Mouse (Mus musculus) ovary, adult 18-20 months (tissue): ENCODE results near the gene Gm20388.

Experiments
- DNase-seq: peaks from one replicate; pipeline ENCODE4 v3.0.0; 2022; ENCODE audit warnings: low spot score, mixed read lengths

Gene Gm20388

GRCm38 (mm10) chr8:120566681-120567080 lies 656.0 kb downstream of the Gm20388 start:
- DNase-seq: no peak

GRCm38 (mm10) chr8:120567731-120568130 lies 657.1 kb downstream of the Gm20388 start:
- no peak for DNase-seq

GRCm38 (mm10) chr8:120568164-120568798 lies 657.6 kb downstream of the Gm20388 start:
- DNase-seq: no peak

GRCm38 (mm10) chr8:120569123-120569522 lies 658.5 kb downstream of the Gm20388 start:
- DNase-seq: no peak

- peak; percentile 39 for DNase-seq
These were observed 659.5 kb downstream of the Gm20388 start for GRCm38 (mm10) chr8:120569939-120570715.

- DNase-seq: no peak
These were observed 660.9 kb downstream of the Gm20388 start for GRCm38 (mm10) chr8:120571561-120571960.

- DNase-seq: no peak
These were observed 661.9 kb downstream of the Gm20388 start for GRCm38 (mm10) chr8:120572534-120572933.

GRCm38 (mm10) chr8:120573866-120574265 lies 663.2 kb downstream of the Gm20388 start:
- DNase-seq: no peak

GRCm38 (mm10) chr8:120574941-120575340 lies 664.3 kb downstream of the Gm20388 start:
- DNase-seq: peak; percentile 37

- no peak for DNase-seq
These were observed 665.2 kb downstream of the Gm20388 start for GRCm38 (mm10) chr8:120575801-120576200.

- DNase-seq: no peak
These were observed 667.2 kb downstream of the Gm20388 start for GRCm38 (mm10) chr8:120577821-120578220.

- DNase-seq: no peak
These were observed 669.8 kb downstream of the Gm20388 start for GRCm38 (mm10) chr8:120580336-120581000.

GRCm38 (mm10) chr8:120581329-120581728 lies 670.7 kb downstream of the Gm20388 start:
- no peak for DNase-seq

- DNase-seq: no peak
These were observed 671.2 kb downstream of the Gm20388 start for GRCm38 (mm10) chr8:120581811-120582210.

GRCm38 (mm10) chr8:120585521-120585920 lies 674.9 kb downstream of the Gm20388 start:
- DNase-seq: no peak

GRCm38 (mm10) chr8:120588908-120589771 lies 678.5 kb downstream of the Gm20388 start, which contains the start of gene Gins2:
Gins2 (minus strand) TSS chr8:120589304.
- peak; percentile 100 for DNase-seq

GRCm38 (mm10) chr8:120589921-120590320 lies 679.3 kb downstream of the Gm20388 start:
- DNase-seq: no peak

GRCm38 (mm10) chr8:120591587-120592292 lies 681.1 kb downstream of the Gm20388 start:
- DNase-seq: no peak

- DNase-seq: no peak
These were observed 683.9 kb downstream of the Gm20388 start for GRCm38 (mm10) chr8:120594571-120594970.

- no peak for DNase-seq
These were observed 685.3 kb downstream of the Gm20388 start for GRCm38 (mm10) chr8:120595963-120596362.

GRCm38 (mm10) chr8:120598579-120598978 lies 687.9 kb downstream of the Gm20388 start:
- DNase-seq: no peak
